Mouse (Mus musculus) testis, adult 2 months (tissue): Measurements from ENCODE around the gene Hspa1l.

ENCODE experiments used
- CTCF ChIP-seq: fragments of 200-500 bp; IDR thresholded peaks from 2 replicates; pipeline ENCODE4 v1.5.1; 2012; ENCODE audit warnings: low read depth, mild to moderate bottlenecking, inconsistent platforms, low read length, moderate library complexity; ENCODE audit not compliant: control insufficient read depth, insufficient read depth, insufficient replicate concordance
- POLR2A ChIP-seq: fragments of 200-500 bp; IDR thresholded peaks from 2 replicates; pipeline ENCODE4 v1.6.1; 2012; ENCODE audit warnings: low read depth, mild to moderate bottlenecking, inconsistent platforms, low read length, moderate library complexity; ENCODE audit not compliant: control insufficient read depth

DNA sequence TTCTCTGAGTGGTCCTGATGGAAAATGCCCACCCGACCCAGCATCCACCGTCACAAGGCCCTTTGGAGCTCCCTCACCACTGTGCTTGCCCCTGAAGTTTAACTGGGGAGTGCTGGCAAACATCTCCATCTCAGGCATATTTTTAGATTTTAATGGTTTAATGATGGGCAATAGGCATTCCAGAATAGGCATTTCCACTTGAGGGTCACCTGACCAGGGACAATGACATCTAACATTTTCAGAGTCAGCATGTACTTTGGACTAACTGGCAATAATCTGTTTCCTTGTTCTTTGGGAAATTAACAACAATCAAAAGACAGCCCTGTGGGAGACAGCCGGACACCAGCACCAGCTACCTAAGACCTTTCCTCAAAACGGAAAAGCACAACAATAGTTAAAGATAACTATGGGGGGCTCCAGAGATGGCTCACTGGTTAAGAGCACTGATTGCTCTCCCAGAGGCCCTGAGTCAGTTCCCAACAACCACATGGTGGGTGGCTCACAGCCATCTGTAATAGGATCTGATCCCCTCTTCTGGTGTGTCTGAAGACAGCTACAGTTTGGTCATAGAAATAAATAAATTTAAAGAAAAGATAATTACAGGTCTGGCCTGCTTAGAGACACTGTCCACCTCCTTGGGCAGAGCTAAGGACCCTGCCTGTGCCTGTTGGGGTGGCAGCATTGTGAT, 29.2 kb upstream of the Hspa1l start:
- TF ChIP-seq CTCF (no peak), POLR2A (no peak)
